Mouse (Mus musculus) left cerebral cortex, adult 8-10 months (tissue): Measurements from ENCODE around the gene Nat8f3. TPM values are rescaled to one million over a fixed set of nuclear protein-coding genes. Genes with fewer than 3 reads are reported as not detected.
"Not testable (repeated sequence)": the region's sequence is repeated elsewhere in the genome, so short reads cannot be mapped to it uniquely, and the experiment has no call there.

Source experiments
- DNase-seq, 2 experiments: peaks; one replicate each; pipeline ENCODE4 v3.0.0; 2022; ENCODE audit warnings: low spot score in 2 of 2
- microRNA-seq, 2 experiments: library from miRNA; unstranded; fragments of <30 nt; microRNA quantifications; one replicate each; pipeline ENCODE4 v1.2.0; 2022
- total RNA-seq, 4 experiments: library from RNA; stranded (reverse); gene quantifications; 2 replicates each; pipeline ENCODE4 v1.2.4; 2022

The Nat8f3 gene
- total RNA-seq: 1 to 10 TPM; 2.0 to 5.3 (median 3.6) TPM

GRCm38 (mm10) chr6:85765532-85765931 is at the start of gene Nat8f3:
Nat8f3 (minus strand) TSS chr6:85765754.
- DNase-seq: peak in 1 of 2 experiments; percentile 17

GRCm38 (mm10) chr6:85813339-85813738 is 47.8 kb upstream of the Nat8f3 start:
- DNase-seq: no peak

GRCm38 (mm10) chr6:85810942-85811537 is 45.5 kb upstream of the Nat8f3 start:
- DNase-seq: not testable (repeated sequence)

- not testable (repeated sequence) for DNase-seq
Measured at GRCm38 (mm10) chr6:85810514-85810913, 45.0 kb upstream of the Nat8f3 start.

GRCm38 (mm10) chr6:85809784-85810183 is 44.2 kb upstream of the Nat8f3 start:
- not testable (repeated sequence) for DNase-seq

- not testable (repeated sequence) for DNase-seq
Measured at GRCm38 (mm10) chr6:85803180-85803579, 37.6 kb upstream of the Nat8f3 start.

GRCm38 (mm10) chr6:85763127-85764070 is 2.2 kb downstream of the Nat8f3 start:
- not testable (repeated sequence) for DNase-seq

- DNase-seq: not testable (repeated sequence)
Measured at GRCm38 (mm10) chr6:85762678-85763077, 2.9 kb downstream of the Nat8f3 start.

GRCm38 (mm10) chr6:85755705-85756249 is 9.8 kb downstream of the Nat8f3 start:
- DNase-seq: not testable (repeated sequence)

- DNase-seq: not testable (repeated sequence)
Measured at GRCm38 (mm10) chr6:85713105-85713504, 52.4 kb downstream of the Nat8f3 start, which contains the start of gene Nat8f7. Nat8f7 (minus strand) TSS chr6:85713205.

GRCm38 (mm10) chr6:85709607-85710006 is 55.9 kb downstream of the Nat8f3 start:
- not testable (repeated sequence) for DNase-seq

- DNase-seq: not testable (repeated sequence)
Measured at GRCm38 (mm10) chr6:85709206-85709605, 56.3 kb downstream of the Nat8f3 start.

- not testable (repeated sequence) for DNase-seq
Measured at GRCm38 (mm10) chr6:85701943-85702342, 63.6 kb downstream of the Nat8f3 start.

Small RNA genes lying within 50 kb of the gene (microRNA-seq; reads per million reads assigned to microRNA genes)
- gene Gm27317 (0 reads per million in 2 experiments), gene Mir6375 (0 reads per million in 2 experiments)

Other genes with a start within 250 kb of the Nat8f3 start
- gene Alms1, start 178.2 kb downstream of the Nat8f3 start, total RNA-seq: 10 to 100 TPM in 2 of 4 experiments, 1 to 10 TPM in 2; 8.2 to 10.8 (median 9.9) TPM
- 1 to 10 TPM; 3.1 to 5.5 (median 4.7) TPM for gene Nat8f7, start 52.5 kb downstream of the Nat8f3 start, total RNA-seq
- gene Nat8f6, start 55.2 kb upstream of the Nat8f3 start, total RNA-seq: 1 to 10 TPM in 3 of 4 experiments, under 1 TPM in 1; 0.80 to 4.6 (median 2.4) TPM
- 1 to 10 TPM; 4.1 to 6.0 (median 4.7) TPM for gene Nat8f5, start 55.2 kb upstream of the Nat8f3 start, total RNA-seq
- gene Nat8, start 66.3 kb upstream of the Nat8f3 start, total RNA-seq: 1 to 10 TPM; 3.5 to 6.1 (median 4.8) TPM
- 1 to 10 TPM; 2.4 to 3.7 (median 3.4) TPM for gene Nat8f2, start 103.4 kb upstream of the Nat8f3 start, total RNA-seq
- gene Nat8f4, start 139.1 kb upstream of the Nat8f3 start, total RNA-seq: 1 to 10 TPM; 6.9 to 8.3 (median 7.7) TPM
- gene Tprkb, start 146.1 kb upstream of the Nat8f3 start, total RNA-seq: 10 to 100 TPM; 61.0 to 72.7 (median 62.6) TPM
- 10 to 100 TPM; 21.8 to 24.5 (median 22.0) TPM for gene Nat8f1, start 149.9 kb upstream of the Nat8f3 start, total RNA-seq
- 10 to 100 TPM; 56.1 to 65.9 (median 61.6) TPM for gene Dusp11, start 195.9 kb upstream of the Nat8f3 start, total RNA-seq